Mouse (Mus musculus) forebrain, embryonic 12.5 days (tissue): ENCODE results near the gene Coq5. TPM values are rescaled to one million over a fixed set of nuclear protein-coding genes. Genes with fewer than 3 reads are reported as not detected.
"Not testable (repeated sequence)": the region's sequence is repeated elsewhere in the genome, so short reads cannot be mapped to it uniquely, and the experiment has no call there.

Source experiments
- ATAC-seq: fragments of 200-750 bp; cut with Nextera tagmentation; 2 replicates; pipeline ENCODE4 v1.8.0; 2017; ENCODE audit warnings: moderate TSS enrichment; ENCODE audit not compliant: low FRiP score
- H3K27ac ChIP-seq: fragments of 300-500 bp; sonication (generic); 2 replicates; pipeline ENCODE4 v1.5.1; 2016; ENCODE audit warnings: mild to moderate bottlenecking
- H3K27me3 ChIP-seq: fragments of 300-500 bp; sonication (generic); 2 replicates; pipeline ENCODE4 v1.6.1; 2016; ENCODE audit warnings: mild to moderate bottlenecking
- H3K36me3 ChIP-seq: fragments of 300-500 bp; sonication (generic); replicated peaks from 2 replicates; pipeline ENCODE4 v1.6.1; 2016; ENCODE audit warnings: mild to moderate bottlenecking
- H3K4me1 ChIP-seq: fragments of 300-500 bp; sonication (generic); 2 replicates; pipeline ENCODE4 v1.6.1; 2016
- H3K4me2 ChIP-seq: fragments of 300-500 bp; sonication (generic); 2 replicates; pipeline ENCODE4 v1.6.1; 2016; ENCODE audit warnings: mild to moderate bottlenecking, moderate library complexity
- H3K4me3 ChIP-seq: fragments of 300-500 bp; sonication (generic); replicated peaks from 2 replicates; pipeline ENCODE4 v1.5.1; 2016; ENCODE audit warnings: mild to moderate bottlenecking
- H3K9ac ChIP-seq: fragments of 300-500 bp; sonication (generic); 2 replicates; pipeline ENCODE4 v1.6.1; 2016; ENCODE audit warnings: mild to moderate bottlenecking
- H3K9me3 ChIP-seq: fragments of 300-500 bp; sonication (generic); 2 replicates; pipeline ENCODE4 v1.6.1; 2016
- WGBS: fragments of 180-500 bp; shearing (Covaris S2); methylation state at CpG from one replicate; pipeline ENCODE4 v1.1.7; 2016; 5-methylcytosine and 5-hydroxymethylcytosine counted together
- polyA plus RNA-seq: library from polyadenylated mRNA; unstranded; fragments of >200 nt; fragmentation: Nextera tagmentation; extraction: Ambion mirVana; gene quantifications from 2 replicates; pipeline ENCODE4 v1.2.1, GENCODE M21; 2016

The Coq5 gene
- polyA plus RNA-seq, 1 experiment from 2014 or later: 57.1 TPM

- Histone ChIP-seq H3K4me3 (no peak overlapping the region), H3K27ac (no peak overlapping the region; the same call in 1 of the 2 replicates), H3K36me3 (peaks cover 72% of the 10 kb centered on the region), H3K27me3 (no peaks in the 10 kb centered on the region), H3K9me3 (no peaks in the 10 kb centered on the region), H3K9ac (no peak overlapping the region), H3K4me2 (no peak overlapping the region), H3K4me1 (peaks cover 28% of the 10 kb centered on the region)
- WGBS: 86% methylated on average over 10 of the region's 10 CpGs
- ATAC-seq: no peak
Measured at GRCm38 (mm10) chr5:115296347-115296746, 16.9 kb downstream of the Coq5 start.

- Histone ChIP-seq H3K4me3 (peak overlapping the region; percentile 96), H3K4me2 (peak overlapping the region; percentile 67), H3K27me3 (peaks cover 8% of the 10 kb centered on the region; the same call in 1 of the 2 replicates), H3K27ac (peak overlapping the region; percentile 94), H3K9me3 (no peaks in the 10 kb centered on the region), H3K36me3 (peaks cover 40% of the 10 kb centered on the region), H3K4me1 (peaks cover 33% of the 10 kb centered on the region), H3K9ac (peak overlapping the region; percentile 83)
- ATAC-seq: 0 out of 2 replicates have a peak, but pooled peaks have one; percentile 7
- under 1% methylated on average over 46 of the region's 46 CpGs for WGBS
Measured at GRCm38 (mm10) chr5:115300035-115300744, 20.7 kb downstream of the Coq5 start.

GRCm38 (mm10) chr5:115300792-115301614 is 21.5 kb downstream of the Coq5 start, which contains the start of gene Dynll1:
Dynll1 (minus strand) TSS chr5:115300999.
- H3K27me3 ChIP-seq: peaks cover 8% of the 10 kb centered on the region; the same call in 1 of the 2 replicates
- H3K9ac ChIP-seq: peak within 1 kb of the TSS; percentile 83
- peak within 1 kb of the TSS; percentile 67 for H3K4me2 ChIP-seq
- peaks cover 32% of the 10 kb centered on the region for H3K36me3 ChIP-seq
- H3K27ac ChIP-seq: peak within 1 kb of the TSS; percentile 94
- under 1% methylated on average over 66 of the region's 66 CpGs for WGBS
- no peaks in the 10 kb centered on the region for H3K9me3 ChIP-seq
- peak; percentile 98 for ATAC-seq
- peak within 1 kb of the TSS; percentile 96 for H3K4me3 ChIP-seq
- H3K4me1 ChIP-seq: peaks cover 33% of the 10 kb centered on the region

GRCm38 (mm10) chr5:115301615-115302014 is 22.1 kb downstream of the Coq5 start:
- Histone ChIP-seq H3K36me3 (peaks cover 25% of the 10 kb centered on the region), H3K9me3 (no peaks in the 10 kb centered on the region), H3K27ac (0 out of 2 replicates have a peak overlapping the region, but pooled peaks have one; percentile 94), H3K4me1 (peaks cover 33% of the 10 kb centered on the region), H3K9ac (peak overlapping the region; percentile 46), H3K4me2 (peak overlapping the region; percentile 67), H3K4me3 (peak overlapping the region; percentile 96), H3K27me3 (peaks cover 8% of the 10 kb centered on the region; the same call in 1 of the 2 replicates)
- 32% methylated on average over 13 of the region's 13 CpGs for WGBS
- ATAC-seq: no peak

- not testable (repeated sequence) for H3K27me3 ChIP-seq, H3K4me2 ChIP-seq, H3K4me3 ChIP-seq, ATAC-seq, H3K27ac ChIP-seq, H3K9ac ChIP-seq, H3K9me3 ChIP-seq
- WGBS: 81% methylated on average over 5 of the region's 7 CpGs
- H3K36me3 ChIP-seq: peaks cover 21% of the 10 kb centered on the region
- H3K4me1 ChIP-seq: peaks cover 29% of the 10 kb centered on the region
Measured at GRCm38 (mm10) chr5:115302190-115302589, 22.7 kb downstream of the Coq5 start.

- no peak overlapping the region for H3K27ac ChIP-seq
- peaks cover 14% of the 10 kb centered on the region for H3K4me1 ChIP-seq
- 86% methylated on average over 4 of the region's 4 CpGs for WGBS
- H3K9me3 ChIP-seq: no peaks in the 10 kb centered on the region
- ATAC-seq: no peak
- no peaks in the 10 kb centered on the region for H3K36me3 ChIP-seq
- no peak overlapping the region for H3K9ac ChIP-seq
- H3K4me2 ChIP-seq: no peak overlapping the region
- H3K4me3 ChIP-seq: no peak overlapping the region
- H3K27me3 ChIP-seq: no peaks in the 10 kb centered on the region
Measured at GRCm38 (mm10) chr5:115312354-115312753, 32.9 kb downstream of the Coq5 start.

- Histone ChIP-seq H3K9ac (0 out of 2 replicates have a peak overlapping the region, but pooled peaks have one; percentile 2), H3K27ac (no peak overlapping the region), H3K36me3 (no peaks in the 10 kb centered on the region), H3K27me3 (no peaks in the 10 kb centered on the region), H3K4me1 (peaks cover 21% of the 10 kb centered on the region), H3K4me3 (no peak overlapping the region), H3K4me2 (no peak overlapping the region), H3K9me3 (no peaks in the 10 kb centered on the region)
- WGBS: 76% methylated on average over 10 of the region's 10 CpGs
- ATAC-seq: no peak
Measured at GRCm38 (mm10) chr5:115312816-115313667, 33.6 kb downstream of the Coq5 start.

- 53% methylated on average over 5 of the region's 5 CpGs for WGBS
- Histone ChIP-seq H3K27ac (no peak overlapping the region), H3K4me1 (peaks cover 26% of the 10 kb centered on the region), H3K9me3 (no peaks in the 10 kb centered on the region), H3K9ac (peak overlapping the region; percentile 2; the same call in 1 of the 2 replicates), H3K4me3 (no peak overlapping the region), H3K27me3 (peaks cover 1% of the 10 kb centered on the region; the same call in 1 of the 2 replicates), H3K4me2 (no peak overlapping the region), H3K36me3 (no peaks in the 10 kb centered on the region)
- ATAC-seq: no peak
Measured at GRCm38 (mm10) chr5:115313668-115313943, 34.1 kb downstream of the Coq5 start.

- H3K9ac ChIP-seq: peak overlapping the region; percentile 33; the same call in 1 of the 2 replicates
- H3K36me3 ChIP-seq: no peaks in the 10 kb centered on the region
- WGBS: 3% methylated on average over 14 of the region's 14 CpGs
- peaks cover 5% of the 10 kb centered on the region; the same call in 1 of the 2 replicates for H3K27me3 ChIP-seq
- peaks cover 39% of the 10 kb centered on the region for H3K4me1 ChIP-seq
- H3K4me3 ChIP-seq: no peak overlapping the region
- H3K4me2 ChIP-seq: peak overlapping the region; percentile 24
- H3K9me3 ChIP-seq: no peaks in the 10 kb centered on the region
- peak; percentile 65 for ATAC-seq
- H3K27ac ChIP-seq: peak overlapping the region; percentile 89
Measured at GRCm38 (mm10) chr5:115316968-115317644, 37.6 kb downstream of the Coq5 start.

- no peak overlapping the region for H3K4me3 ChIP-seq
- H3K9me3 ChIP-seq: no peaks in the 10 kb centered on the region
- peak overlapping the region; percentile 24 for H3K4me2 ChIP-seq
- WGBS: 4% methylated on average over 10 of the region's 10 CpGs
- H3K27ac ChIP-seq: peak overlapping the region; percentile 89
- H3K9ac ChIP-seq: no peak overlapping the region
- H3K4me1 ChIP-seq: peaks cover 39% of the 10 kb centered on the region
- H3K36me3 ChIP-seq: no peaks in the 10 kb centered on the region
- H3K27me3 ChIP-seq: peaks cover 5% of the 10 kb centered on the region; the same call in 1 of the 2 replicates
- peak; percentile 59 for ATAC-seq
Measured at GRCm38 (mm10) chr5:115317645-115318328, 38.3 kb downstream of the Coq5 start.
